Mouse (Mus musculus) G1E (cell line): ENCODE measurements around the gene Cdkn2b. TPM values are rescaled to one million over a fixed set of nuclear protein-coding genes. Genes with fewer than 3 reads are reported as not detected.

ENCODE experiments used
- ATAC-seq: 2 replicates; pipeline ENCODE4 v1.8.0; 2016; ENCODE audit warnings: mild to moderate bottlenecking; ENCODE audit not compliant: insufficient number of reproducible peaks, poor library complexity, low FRiP score, severe bottlenecking; ENCODE audit errors: extremely low read depth
- DNase-seq: peaks from one replicate; pipeline ENCODE4 v3.0.0; 2012; ENCODE audit warnings: low spot score
- H3K27me3 ChIP-seq: 2 replicates; pipeline ENCODE4 v1.6.1; 2012; ENCODE audit warnings: mild to moderate bottlenecking, low read length, inconsistent platforms; ENCODE audit not compliant: insufficient read depth
- H3K36me3 ChIP-seq: replicated peaks from 2 replicates; pipeline ENCODE3; 2012; ENCODE audit warnings: mild to moderate bottlenecking, inconsistent platforms
- H3K4me1 ChIP-seq: 2 replicates; pipeline ENCODE4 v1.6.1; 2012; ENCODE audit warnings: low read depth, low read length, inconsistent platforms, mixed read lengths; ENCODE audit not compliant: insufficient read depth
- H3K4me3 ChIP-seq: 2 replicates; pipeline ENCODE4 v1.5.1; 2012; ENCODE audit warnings: low read depth, mild to moderate bottlenecking, inconsistent platforms, low read length, moderate library complexity, mixed read lengths
- H3K9me3 ChIP-seq: replicated peaks from 2 replicates; pipeline ENCODE4 v1.6.1; 2012; ENCODE audit warnings: inconsistent platforms
- CTCF ChIP-seq: IDR thresholded peaks from 2 replicates; pipeline ENCODE4 v1.5.1; 2012; ENCODE audit warnings: low read depth, low read length, inconsistent platforms, mixed read lengths
- GATA1 ChIP-seq: IDR thresholded peaks from 2 replicates; pipeline ENCODE4 v1.6.1; 2012; ENCODE audit warnings: borderline replicate concordance, low read length, inconsistent platforms, mixed read lengths
- GATA2 ChIP-seq: IDR thresholded peaks from 2 replicates; pipeline ENCODE4 v1.6.1; 2012; ENCODE audit warnings: low read depth, low read length, inconsistent platforms, borderline replicate concordance
- POLR2AphosphoS5 ChIP-seq: IDR thresholded peaks from 2 replicates; pipeline ENCODE4 v1.6.1; 2012; ENCODE audit warnings: low read depth, low read length, inconsistent platforms; ENCODE audit not compliant: insufficient replicate concordance
- TAL1 ChIP-seq: conservative IDR thresholded peaks from 2 replicates; pipeline ENCODE4 v1.6.1; 2012; ENCODE audit warnings: low read depth, low read length, inconsistent platforms, mixed read lengths
- polyA plus RNA-seq: library from polyadenylated mRNA; stranded (reverse); fragments of >175 nt; gene quantifications from 2 replicates; pipeline ENCODE4 v1.2.3, GENCODE M21; 2012
- total RNA-seq, 2 experiments: library from RNA; stranded (forward) in 1 of 2; stranded (reverse) in 1 of 2; fragments of 200-1000 nt in 1 of 2; fragments of >200 nt in 1 of 2; fragmentation: Nextera tagmentation in 1 of 2; gene quantifications; 2 replicates each; pipeline ENCODE4 v1.2.3; 2014 to 2017

Cdkn2b gene
- total RNA-seq (2014; fragmentation: Nextera tagmentation) = 0.53 TPM in 1 of 2 replicates, not detected in the other
- 0.23 and 0.33 TPM in 2 replicates for total RNA-seq (2017)
- not detected in 2 replicates for polyA plus RNA-seq

DNA sequence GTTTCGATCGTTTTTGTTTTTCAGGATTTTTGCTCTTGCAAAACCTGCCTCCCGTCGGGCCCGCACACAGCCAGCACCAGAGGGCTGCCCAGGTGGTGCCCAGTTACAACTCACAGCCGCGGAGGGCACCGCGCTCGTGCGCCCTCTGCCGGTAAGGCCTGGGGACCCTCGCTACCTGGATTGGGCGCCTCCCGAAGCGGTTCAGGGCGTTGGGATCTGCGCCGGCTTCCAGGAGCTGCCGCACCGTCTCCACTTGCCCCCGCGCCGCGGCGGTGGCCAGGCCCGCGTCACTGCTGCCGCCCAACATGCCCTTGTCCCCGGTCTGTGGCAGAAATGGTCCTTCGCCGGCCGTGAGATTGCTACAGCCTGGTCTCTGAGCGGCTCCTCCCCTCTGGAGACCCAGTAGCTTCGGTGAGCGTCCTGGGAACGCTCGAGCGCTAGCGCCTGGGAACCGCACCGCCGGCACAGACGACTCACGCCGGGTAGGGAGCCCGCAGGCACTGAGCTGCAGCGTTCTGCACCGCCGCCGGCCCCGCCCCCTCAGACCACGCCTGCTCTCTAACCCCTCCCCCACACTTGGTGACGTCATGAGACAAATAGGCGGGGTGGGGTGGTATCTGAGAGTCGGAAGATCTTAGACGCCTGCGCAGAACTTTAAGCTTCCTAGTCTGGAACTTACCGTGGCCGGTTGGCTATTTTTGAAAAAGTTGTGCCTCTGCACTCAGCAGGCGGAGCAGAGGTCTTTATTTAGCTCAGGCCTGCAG, at the start of gene Cdkn2b:
Cdkn2b (minus strand) TSS at position 549 of the 764 bp plus-strand sequence.
- Histone ChIP-seq H3K4me3 (no peak within 1 kb of the TSS), H3K36me3 (no peaks in the 10 kb centered on the region), H3K9me3 (peaks cover 42% of the 10 kb centered on the region), H3K4me1 (no peaks in the 10 kb centered on the region), H3K27me3 (no peaks in the 10 kb centered on the region)
- DNase-seq (no peak), ATAC-seq (no peak)
- no peak for TF ChIP-seq GATA1
- no peak for TF ChIP-seq POLR2AphosphoS5
- TF ChIP-seq CTCF = no peak
- no peak for TF ChIP-seq GATA2
- no peak for TF ChIP-seq TAL1

DNA sequence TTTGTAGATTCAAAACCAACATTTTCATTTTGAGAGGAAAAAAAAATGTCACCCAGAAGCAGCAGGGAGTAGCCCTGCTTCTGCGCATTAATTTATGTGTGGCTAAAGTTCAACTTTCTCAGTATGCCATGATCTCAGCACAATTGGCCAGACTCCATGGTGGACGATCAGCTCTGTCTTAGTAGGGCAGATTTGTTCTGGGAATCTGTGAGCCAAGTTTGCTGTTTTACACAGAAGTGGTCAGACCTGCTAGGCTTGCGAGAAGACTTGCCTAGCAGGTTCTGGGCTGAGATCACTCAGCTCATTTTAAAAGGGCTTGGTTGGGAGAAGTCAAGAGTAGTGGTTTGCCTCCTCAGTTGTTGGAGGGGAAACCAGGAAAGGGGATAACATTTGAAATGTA, 49.5 kb upstream of the Cdkn2b start:
- H3K4me1 ChIP-seq = no peaks in the 10 kb centered on the region
- peaks cover 22% of the 10 kb centered on the region for H3K9me3 ChIP-seq
- no peak for TF ChIP-seq TAL1
- no peak for TF ChIP-seq GATA2
- TF ChIP-seq CTCF = no peak
- TF ChIP-seq POLR2AphosphoS5 = no peak
- no peak for TF ChIP-seq GATA1
- H3K36me3 ChIP-seq = no peaks in the 10 kb centered on the region
- ATAC-seq = no peak
- no peaks in the 10 kb centered on the region for H3K27me3 ChIP-seq
- no peak for DNase-seq
- no peak overlapping the region for H3K4me3 ChIP-seq

GRCm38 (mm10) chr4:89359506-89359905, 48.7 kb upstream of the Cdkn2b start:
- TF ChIP-seq CTCF = no peak
- TF ChIP-seq GATA1 = no peak
- TF ChIP-seq POLR2AphosphoS5 = no peak
- ATAC-seq (no peak), DNase-seq (no peak)
- H3K4me1 ChIP-seq = no peaks in the 10 kb centered on the region
- no peaks in the 10 kb centered on the region for H3K36me3 ChIP-seq
- H3K9me3 ChIP-seq = peaks cover 21% of the 10 kb centered on the region
- no peak overlapping the region for H3K4me3 ChIP-seq
- H3K27me3 ChIP-seq = no peaks in the 10 kb centered on the region

GRCm38 (mm10) chr4:89353935-89354334, 43.1 kb upstream of the Cdkn2b start:
- peaks cover 24% of the 10 kb centered on the region for H3K9me3 ChIP-seq
- no peaks in the 10 kb centered on the region for H3K36me3 ChIP-seq
- no peaks in the 10 kb centered on the region for H3K4me1 ChIP-seq
- DNase-seq (no peak), ATAC-seq (no peak)
- no peak overlapping the region for H3K4me3 ChIP-seq
- no peak for TF ChIP-seq TAL1
- H3K27me3 ChIP-seq = no peaks in the 10 kb centered on the region

DNA sequence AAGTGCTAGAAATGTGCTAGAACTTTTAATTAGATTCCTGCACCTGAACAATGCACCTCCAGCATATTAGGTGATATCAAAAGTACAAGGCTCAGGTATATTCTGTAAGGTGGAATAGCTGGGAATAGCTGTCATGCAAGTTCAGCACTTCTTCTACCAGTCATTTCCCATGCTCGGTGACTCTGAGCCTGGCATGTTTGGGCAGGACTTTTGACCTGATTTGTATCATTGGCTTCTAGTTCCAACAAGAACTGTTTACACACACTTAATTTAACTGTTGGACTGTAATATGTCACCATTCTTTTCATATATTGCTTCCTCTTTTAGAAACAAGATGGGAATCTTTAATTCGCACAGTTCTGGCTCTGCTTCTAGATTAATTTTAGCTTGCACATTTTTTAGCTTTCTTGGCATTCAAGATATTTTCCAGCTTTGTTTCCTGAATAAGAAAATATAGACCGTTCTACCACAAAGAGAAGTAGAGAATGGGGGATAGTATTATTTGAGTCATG, 42.3 kb upstream of the Cdkn2b start:
- no peaks in the 10 kb centered on the region for H3K36me3 ChIP-seq
- H3K4me3 ChIP-seq = no peak overlapping the region
- H3K9me3 ChIP-seq = peaks cover 28% of the 10 kb centered on the region
- ATAC-seq = no peak
- no peaks in the 10 kb centered on the region for H3K27me3 ChIP-seq
- no peak for TF ChIP-seq GATA2
- TF ChIP-seq CTCF = no peak
- no peak for TF ChIP-seq TAL1
- no peak for TF ChIP-seq POLR2AphosphoS5
- TF ChIP-seq GATA1 = no peak
- no peak for DNase-seq
- H3K4me1 ChIP-seq = no peaks in the 10 kb centered on the region

DNA sequence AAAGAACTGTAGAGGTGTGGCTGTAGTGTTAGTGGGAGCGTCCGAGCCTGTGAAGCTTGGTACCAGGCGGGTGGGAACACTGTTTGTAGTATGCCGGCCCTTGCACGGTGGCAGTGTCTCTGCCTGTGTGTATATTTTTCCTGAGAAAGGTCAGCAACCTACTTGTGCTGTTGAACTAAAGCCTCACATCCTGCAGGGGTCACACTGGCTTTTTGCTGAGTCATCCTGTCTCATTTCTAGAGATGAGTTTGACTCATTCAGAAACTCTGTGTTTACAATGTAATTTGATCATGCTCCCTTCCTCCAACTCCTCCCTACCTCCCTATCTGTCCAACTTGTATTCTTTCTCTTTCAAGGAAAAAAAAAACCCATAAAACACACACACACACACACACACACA, 40.6 kb upstream of the Cdkn2b start:
- Histone ChIP-seq H3K4me1 (no peaks in the 10 kb centered on the region), H3K27me3 (no peaks in the 10 kb centered on the region), H3K4me3 (no peak overlapping the region), H3K9me3 (peaks cover 20% of the 10 kb centered on the region), H3K36me3 (no peaks in the 10 kb centered on the region)
- no peak for DNase-seq
- ATAC-seq = peak; percentile 43
- no peak for TF ChIP-seq CTCF
- TF ChIP-seq TAL1 = no peak
- TF ChIP-seq GATA1 = no peak
- TF ChIP-seq POLR2AphosphoS5 = no peak
- no peak for TF ChIP-seq GATA2
